Mouse (Mus musculus): ENCODE results near the gene Dennd5b.
"Not testable (repeated sequence)": the region's sequence is repeated elsewhere in the genome, so short reads cannot be mapped to it uniquely, and the experiment has no call there.

DNA sequence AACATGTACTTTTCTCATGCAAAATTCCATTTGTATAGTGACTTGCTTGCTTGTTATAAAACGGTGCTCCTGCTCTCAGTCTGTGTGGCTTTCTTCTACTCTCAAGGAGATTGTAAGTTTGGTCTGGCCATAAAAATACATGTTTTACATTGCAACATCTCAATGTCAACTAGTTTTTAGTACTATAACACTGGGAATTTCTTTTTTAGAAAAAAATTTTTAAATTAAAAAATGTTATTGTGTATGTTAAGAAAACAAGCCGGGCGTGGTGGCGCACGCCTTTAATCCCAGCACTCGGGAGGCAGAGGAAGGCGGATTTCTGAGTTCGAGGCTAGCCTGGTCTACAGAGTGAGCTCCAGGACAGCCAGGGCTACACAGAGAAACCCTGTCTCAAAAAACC is 28.4 kb upstream of the Dennd5b start, which contains the start of gene Gm10203:
- not testable (repeated sequence) for TF ChIP-seq CTCF (IDR thresholded peaks at IDR 0.05; ENCODE audit: borderline replicate concordance, insufficient read depth, low read length); POLR2A (IDR thresholded peaks at IDR 0.05; ENCODE audit: low read depth, low read length)

Data from embryonic fibroblast, embryonic 13.5 days (primary cell).